Mouse (Mus musculus): Measurements from ENCODE around the gene Amh. TPM values are rescaled to one million over a fixed set of nuclear protein-coding genes. Genes with fewer than 3 reads are reported as not detected.

Amh gene
- polyA plus RNA-seq (2015; fragmentation: Nextera tagmentation; extraction: Ambion mirVana), result 0.10 and 0.13 TPM in 2 replicates

GRCm38 (mm10) chr10:80804916-80805315 lies at the start of gene Amh:
Amh (plus strand) TSS chr10:80805243.

GRCm38 (mm10) chr10:80798150-80799006 lies 6.7 kb upstream of the Amh start, which contains the start of the genes Sf3a2 and Plekhj1:
Sf3a2 (plus strand) TSS chr10:80798198.
Plekhj1 (minus strand) TSS chr10:80798626.

GRCm38 (mm10) chr10:80813366-80813765 lies 8.3 kb downstream of the Amh start, which contains the start of gene Jsrp1:
Jsrp1 (minus strand) TSS chr10:80813498.

GRCm38 (mm10) chr10:80826151-80827062 lies 21.4 kb downstream of the Amh start, which contains the start of gene Oaz1:
Oaz1 (plus strand) TSS chr10:80826656.

GRCm38 (mm10) chr10:80843931-80844547 lies 39.0 kb downstream of the Amh start, which contains the start of gene Lingo3:
Lingo3 (minus strand) TSS chr10:80844039.

GRCm38 (mm10) chr10:80854913-80855748 lies 50.1 kb downstream of the Amh start, which contains the start of the genes Lsm7 and Sppl2b:
Lsm7 (minus strand) TSS chr10:80855209.
Sppl2b (plus strand) TSS chr10:80855275.

Small RNA genes lying within 50 kb of the gene (microRNA-seq; reads per million reads assigned to microRNA genes)
- gene Mir1982 (ENCODE audit: borderline replicate concordance, insufficient number of aligned reads), result 2.8 reads per million

Other genes starting within 250 kb of the Amh start
- gene Rexo1, start 243.7 kb upstream of the Amh start, polyA plus RNA-seq (2015; fragmentation: Nextera tagmentation; extraction: Ambion mirVana), result 11.2 and 20.1 TPM in 2 replicates
- gene Klf16, start 227.9 kb upstream of the Amh start, polyA plus RNA-seq (2015; fragmentation: Nextera tagmentation; extraction: Ambion mirVana), result 7.9 and 8.0 TPM in 2 replicates
- gene Abhd17a, start 214.9 kb upstream of the Amh start, polyA plus RNA-seq (2015; fragmentation: Nextera tagmentation; extraction: Ambion mirVana), result 102 and 134 TPM in 2 replicates
- gene Scamp4, start 202.4 kb upstream of the Amh start, polyA plus RNA-seq (2015; fragmentation: Nextera tagmentation; extraction: Ambion mirVana), result 54.3 and 79.2 TPM in 2 replicates
- 1.7 and 4.1 TPM in 2 replicates for gene Adat3, start 202.4 kb upstream of the Amh start, polyA plus RNA-seq (2015; fragmentation: Nextera tagmentation; extraction: Ambion mirVana)
- gene Gm49322, start 199.2 kb upstream of the Amh start, polyA plus RNA-seq (2015; fragmentation: Nextera tagmentation; extraction: Ambion mirVana), result 0.65 and 0.98 TPM in 2 replicates
- gene Csnk1g2, start 182.4 kb upstream of the Amh start, polyA plus RNA-seq (2015; fragmentation: Nextera tagmentation; extraction: Ambion mirVana), result 102 and 121 TPM in 2 replicates
- gene Btbd2, start 148.2 kb upstream of the Amh start, polyA plus RNA-seq (2015; fragmentation: Nextera tagmentation; extraction: Ambion mirVana), result 50.2 and 59.5 TPM in 2 replicates
- 42.1 and 50.3 TPM in 2 replicates for gene Mknk2, start 127.1 kb upstream of the Amh start, polyA plus RNA-seq (2015; fragmentation: Nextera tagmentation; extraction: Ambion mirVana)
- 18.3 and 26.4 TPM in 2 replicates for gene Mob3a, start 103.3 kb upstream of the Amh start, polyA plus RNA-seq (2015; fragmentation: Nextera tagmentation; extraction: Ambion mirVana)
- 20.7 and 36.4 TPM in 2 replicates for gene Izumo4, start 103.1 kb upstream of the Amh start, polyA plus RNA-seq (2015; fragmentation: Nextera tagmentation; extraction: Ambion mirVana)
- 42.5 and 53.7 TPM in 2 replicates for gene Ap3d1, start 63.0 kb upstream of the Amh start, polyA plus RNA-seq (2015; fragmentation: Nextera tagmentation; extraction: Ambion mirVana)
- 6.1 and 11.7 TPM in 2 replicates for gene Dot1l, start 50.0 kb upstream of the Amh start, polyA plus RNA-seq (2015; fragmentation: Nextera tagmentation; extraction: Ambion mirVana)
- gene Sf3a2, start 7.0 kb upstream of the Amh start, polyA plus RNA-seq (2015; fragmentation: Nextera tagmentation; extraction: Ambion mirVana), result 40.1 and 44.3 TPM in 2 replicates
- gene Plekhj1, start 6.6 kb upstream of the Amh start, polyA plus RNA-seq (2015; fragmentation: Nextera tagmentation; extraction: Ambion mirVana), result 108 and 114 TPM in 2 replicates
- gene Jsrp1, start 8.3 kb downstream of the Amh start, polyA plus RNA-seq (2015; fragmentation: Nextera tagmentation; extraction: Ambion mirVana), result 5.0 and 9.2 TPM in 2 replicates
- 1,421 and 1,451 TPM in 2 replicates for gene Oaz1, start 21.4 kb downstream of the Amh start, polyA plus RNA-seq (2015; fragmentation: Nextera tagmentation; extraction: Ambion mirVana)
- 0.48 and 0.68 TPM in 2 replicates for gene Lingo3, start 38.8 kb downstream of the Amh start, polyA plus RNA-seq (2015; fragmentation: Nextera tagmentation; extraction: Ambion mirVana)
- gene Lsm7, start 50.0 kb downstream of the Amh start, polyA plus RNA-seq (2015; fragmentation: Nextera tagmentation; extraction: Ambion mirVana), result 278 and 372 TPM in 2 replicates
- 18.2 and 30.1 TPM in 2 replicates for gene Sppl2b, start 50.0 kb downstream of the Amh start, polyA plus RNA-seq (2015; fragmentation: Nextera tagmentation; extraction: Ambion mirVana)
- 0.12 and 0.24 TPM in 2 replicates for gene Tmprss9, start 66.6 kb downstream of the Amh start, polyA plus RNA-seq (2015; fragmentation: Nextera tagmentation; extraction: Ambion mirVana)
- gene Timm13, start 95.7 kb downstream of the Amh start, polyA plus RNA-seq (2015; fragmentation: Nextera tagmentation; extraction: Ambion mirVana), result 369 and 379 TPM in 2 replicates
- 8.7 and 10.7 TPM in 2 replicates for gene Lmnb2, start 113.0 kb downstream of the Amh start, polyA plus RNA-seq (2015; fragmentation: Nextera tagmentation; extraction: Ambion mirVana)
- gene Gadd45b, start 124.8 kb downstream of the Amh start, polyA plus RNA-seq (2015; fragmentation: Nextera tagmentation; extraction: Ambion mirVana), result 14.3 and 17.2 TPM in 2 replicates
- gene Gng7, start 209.7 kb downstream of the Amh start, polyA plus RNA-seq (2015; fragmentation: Nextera tagmentation; extraction: Ambion mirVana), result 2.3 and 3.8 TPM in 2 replicates
- 1.9 and 4.9 TPM in 2 replicates for gene Diras1, start 220.4 kb downstream of the Amh start, polyA plus RNA-seq (2015; fragmentation: Nextera tagmentation; extraction: Ambion mirVana)
- gene Slc39a3, start 232.2 kb downstream of the Amh start, polyA plus RNA-seq (2015; fragmentation: Nextera tagmentation; extraction: Ambion mirVana), result 18.7 and 24.7 TPM in 2 replicates